ENCODE assay signal across 12 mouse cellular contexts in genomic region chr2:35447453-35447852, GRCm38 (mm10). TPM values are rescaled to one million over a fixed set of nuclear protein-coding genes. Genes with fewer than 3 reads are reported as not detected.
DNase-seq lines count a peak whose midpoint lies in the region; ATAC-seq and TF ChIP-seq lines count a peak whose summit lies in the region.
"Had no signal": no experiment of that assay in that cellular context is flagged by ENCODE, and none has a peak within 500 bp of the region (broad histone marks: within the 10 kb centered on the region; RNA-seq: fewer than 3 reads in every experiment).

No protein-coding gene starts in this region.

- H3K9ac ChIP-seq in kidney, postnatal 0 days (ENCODE audit: low read depth, low read length): no peak overlapping the region
- no peak overlapping the region for H3K9ac ChIP-seq in liver, embryonic 15.5 days

- H3K36me3 ChIP-seq in kidney, postnatal 0 days (ENCODE audit: insufficient read depth, low read length): no peaks in the 10 kb centered on the region
- 0 out of 2 replicates have a peak, but pooled peaks cover 7% of the 10 kb centered on the region for H3K36me3 ChIP-seq in liver, embryonic 15.5 days (replicated peaks)

- TF ChIP-seq CTCF in kidney, postnatal 0 days (IDR thresholded peaks at IDR 0.05; ENCODE audit: low read depth): no peak

- no peak overlapping the region for H3K4me2 ChIP-seq in kidney, postnatal 0 days (ENCODE audit: low read length)
- no peak overlapping the region for H3K4me2 ChIP-seq in liver, embryonic 15.5 days

- ATAC-seq in kidney, postnatal 0 days (replicated peaks; ENCODE audit: low FRiP score, low read depth): no peak
- ATAC-seq in liver, embryonic 15.5 days (ENCODE audit: insufficient read depth): no peak

- DNase-seq in kidney, postnatal 0 days (ENCODE audit: low spot score): no peak
- no peak for DNase-seq in kidney, postnatal 4 days
- DNase-seq in CD4-positive, CD25-positive, alpha-beta regulatory T cell, adult 2 months (ENCODE audit: low read depth, low spot score): peak; percentile 47
- peak; percentile 47 for DNase-seq in adipocyte (ENCODE audit: low spot score)
- DNase-seq in right cerebral cortex, postnatal 4 days: no peak
- DNase-seq in adrenal gland, postnatal 36 days: no peak
- DNase-seq: cerebellum, adult 8-10 months had no signal

- 63% methylated on average over 7 of the region's 7 CpGs for WGBS in kidney, postnatal 0 days
- 69% methylated on average over 7 of the region's 7 CpGs for WGBS in liver, embryonic 15.5 days (ENCODE audit: insufficient replicate concordance)

- H3K9me3 ChIP-seq in kidney, postnatal 0 days (replicated peaks; ENCODE audit: low read length): no peaks in the 10 kb centered on the region
- H3K9me3 ChIP-seq in liver, embryonic 15.5 days (replicated peaks): no peaks in the 10 kb centered on the region

- H3K4me1 ChIP-seq in kidney, postnatal 0 days (replicated peaks; ENCODE audit: insufficient read depth, low read length): peaks cover 56% of the 10 kb centered on the region
- peaks cover 89% of the 10 kb centered on the region for H3K4me1 ChIP-seq in liver, embryonic 15.5 days (replicated peaks)

- H3K4me3 ChIP-seq in kidney, postnatal 0 days (replicated peaks; ENCODE audit: low read depth, low read length): no peak overlapping the region
- no peak overlapping the region for H3K4me3 ChIP-seq in liver, embryonic 15.5 days (replicated peaks)
- H3K4me3 ChIP-seq: erythroblast, embryonic 14.5 days had no signal

- no peaks in the 10 kb centered on the region for H3K27me3 ChIP-seq in kidney, postnatal 0 days (ENCODE audit: insufficient read depth, low read length)
- no peaks in the 10 kb centered on the region for H3K27me3 ChIP-seq in liver, embryonic 15.5 days

- H3K27ac ChIP-seq in kidney, postnatal 0 days: peak overlapping the region; percentile 63
- 0 out of 2 replicates have a peak overlapping the region, but pooled peaks have one; percentile 25 for H3K27ac ChIP-seq in liver, embryonic 15.5 days (replicated peaks)

RNA-seq across cellular contexts. Expression of gene Ggta1, which starts 15.6 kb away (rescaled TPM):
- polyA plus RNA-seq in kidney, postnatal 0 days (2015; fragmentation: Nextera tagmentation; extraction: Ambion mirVana): 16.2 and 16.5 TPM in 2 replicates
- polyA plus RNA-seq in liver, embryonic 15.5 days (2015; fragmentation: Nextera tagmentation; extraction: Ambion mirVana): 9.0 and 9.1 TPM in 2 replicates
- 10 to 100 TPM in 1 of 2 experiments, 1 to 10 TPM in 1; 7.9 to 14.2 TPM for total RNA-seq in adrenal gland, postnatal 36 days (2021)

RNA-seq across cellular contexts. Expression of gene 4930402F06Rik, which starts 50.5 kb away (rescaled TPM):
- polyA plus RNA-seq in kidney, postnatal 0 days (2015; fragmentation: Nextera tagmentation; extraction: Ambion mirVana): not detected in 2 replicates
- not detected in 2 replicates for polyA plus RNA-seq in liver, embryonic 15.5 days (2015; fragmentation: Nextera tagmentation; extraction: Ambion mirVana)
- not detected for total RNA-seq in adrenal gland, postnatal 36 days (2021)
- total RNA-seq: gastrocnemius, postnatal 4 days; layer of hippocampus, adult 18-20 months had no signal
- polyA plus RNA-seq: erythroblast, embryonic 14.5 days; neural tube, embryonic 11.5 days had no signal

Comparison
In these comparisons a context has a peak if more than half of its experiments do, and no peak if none do; other contexts are left out.
1. DNase-seq: peak in CD4-positive, CD25-positive, alpha-beta regulatory T cell, adult 2 months (single experiment) and adipocyte (single experiment); none in kidney, postnatal 0 days (single experiment), kidney, postnatal 4 days (0 of 2), right cerebral cortex, postnatal 4 days (single experiment) and adrenal gland, postnatal 36 days (0 of 2).